Mouse (Mus musculus) lung, adult 10 weeks (tissue): ENCODE measurements around the gene Hmgn5. TPM values are rescaled to one million over a fixed set of nuclear protein-coding genes. Genes with fewer than 3 reads are reported as not detected.

Experiments
- polyA plus RNA-seq: library from polyadenylated mRNA; stranded (reverse); fragments of 350-450 nt; fragmentation: Illumina TruSeq; extraction: RNeasy Lipid Tissue Mini Kit (QIAGEN cat#74804); gene quantifications from one replicate; pipeline ENCODE4 v1.2.3, GENCODE M21; 2014; ENCODE audit warnings: low read depth, low replicate concordance; ENCODE audit not compliant: insufficient read depth

Gene Hmgn5
- polyA plus RNA-seq, result 20.8 TPM

GRCm38 (mm10) chrX:109013283-109013682, at the start of gene Hmgn5:
TSS of gene Hmgn5 (minus strand) at chrX:109013404.

Other genes with a start within 250 kb of the Hmgn5 start
- gene Brwd3, start 179.0 kb downstream of the Hmgn5 start, polyA plus RNA-seq, result 1.0 TPM
- 183 TPM for gene Sh3bgrl, start 82.0 kb upstream of the Hmgn5 start, polyA plus RNA-seq
- gene Gm6377, start 183.4 kb upstream of the Hmgn5 start, polyA plus RNA-seq, result 0.42 TPM